Mouse (Mus musculus): Measurements from ENCODE around the gene Mgat4e.
A peak's percentile ranks its signal among the peaks of the same experiment; 100 is the strongest.

The Mgat4e gene

GRCm38 (mm10) chr1:134549632-134550132 lies at the start of gene Mgat4e:
Mgat4e (minus strand) TSS chr1:134549682.
- DNase-seq (ENCODE audit: low spot score), result no peak

GRCm38 (mm10) chr1:134597339-134598054 lies 48.0 kb upstream of the Mgat4e start:
- no peak for DNase-seq (ENCODE audit: low spot score)

DNA sequence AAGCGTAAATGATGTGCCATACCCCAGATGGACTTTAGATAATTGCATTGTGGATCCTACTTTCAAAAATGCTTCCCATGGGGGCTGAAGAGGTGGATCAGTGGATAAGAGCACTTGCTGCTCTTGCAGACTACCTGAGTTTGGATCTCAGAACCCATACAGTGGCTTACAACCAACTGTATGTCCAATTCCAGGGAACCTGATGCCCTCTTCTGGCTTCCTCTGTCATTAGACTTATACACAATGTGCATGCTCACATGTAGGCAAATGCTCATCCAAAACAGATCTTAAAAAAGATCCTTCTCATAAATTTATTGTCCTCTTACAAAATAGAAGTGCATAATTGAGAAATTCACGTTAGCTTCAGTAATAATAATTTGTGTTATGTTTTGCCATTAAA lies 42.3 kb upstream of the Mgat4e start:
- DNase-seq (ENCODE audit: low spot score), result no peak

DNA sequence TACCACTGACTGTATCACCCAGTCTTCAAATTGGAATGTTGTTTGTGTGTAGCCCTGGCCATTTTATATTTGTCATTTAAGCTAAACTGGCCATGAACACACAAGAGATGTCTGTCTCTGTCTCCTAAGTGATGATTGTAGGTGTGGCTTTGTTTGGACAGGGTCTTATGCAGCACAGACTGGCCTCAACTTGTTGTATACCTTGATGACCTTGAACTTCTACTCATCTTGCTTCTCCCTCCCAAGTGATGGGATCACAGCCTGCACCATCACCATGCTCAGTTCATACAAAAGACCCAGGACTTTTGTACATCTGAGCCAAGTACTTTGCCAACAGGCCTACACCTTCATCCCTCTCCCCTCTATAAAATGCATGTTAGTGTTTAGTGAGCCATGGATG lies 40.2 kb upstream of the Mgat4e start:
- no peak for DNase-seq (ENCODE audit: low spot score)

DNA sequence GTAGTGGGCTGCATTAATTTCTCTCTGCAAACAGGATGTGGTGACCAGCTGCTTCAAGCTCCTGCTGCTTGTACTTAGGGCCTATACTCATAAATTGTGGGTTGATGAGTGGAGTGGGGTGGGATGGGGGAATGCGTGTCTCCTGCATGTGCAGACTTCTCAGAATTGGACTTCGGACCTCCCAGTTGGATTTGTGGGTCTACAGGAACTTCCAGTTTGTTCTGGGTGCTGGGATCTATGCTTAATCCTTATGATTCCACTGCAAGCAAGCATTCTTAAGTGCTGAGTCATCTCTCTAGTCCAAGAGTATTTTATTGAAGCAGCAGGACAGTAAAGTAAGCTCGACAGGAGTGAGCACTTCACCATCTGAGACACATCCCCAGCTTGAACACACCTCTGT lies 34.1 kb upstream of the Mgat4e start:
- DNase-seq (ENCODE audit: low spot score), result no peak

- no peak for DNase-seq (ENCODE audit: low spot score)
Measured at GRCm38 (mm10) chr1:134580796-134581195, 31.3 kb upstream of the Mgat4e start.

- DNase-seq (ENCODE audit: low spot score), result no peak
Measured at GRCm38 (mm10) chr1:134577384-134578120, 28.1 kb upstream of the Mgat4e start.

- DNase-seq (ENCODE audit: low spot score), result no peak
Measured at GRCm38 (mm10) chr1:134573932-134574315, 24.4 kb upstream of the Mgat4e start.

GRCm38 (mm10) chr1:134573300-134573931 lies 23.9 kb upstream of the Mgat4e start:
- no peak for DNase-seq (ENCODE audit: low spot score)

DNA sequence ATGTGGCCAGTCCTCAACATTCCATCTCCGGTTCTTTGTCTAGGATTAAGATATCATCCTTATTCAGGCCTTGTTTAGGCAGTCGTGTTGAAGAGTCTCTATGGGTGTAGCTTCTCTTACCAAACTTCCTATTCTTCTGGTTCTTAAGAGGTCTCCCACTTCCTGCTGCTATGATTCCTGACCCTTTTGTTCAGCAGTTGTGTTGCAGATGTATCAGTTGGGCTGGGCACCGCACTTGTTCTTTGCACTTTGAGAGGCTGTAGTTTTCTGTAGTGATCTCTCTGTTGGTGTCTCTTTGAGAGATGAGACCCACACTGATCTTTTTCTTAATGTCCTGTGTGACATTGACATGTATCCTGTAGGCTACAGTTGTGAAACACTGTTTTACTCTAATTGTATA lies 21.1 kb upstream of the Mgat4e start:
- DNase-seq (ENCODE audit: low spot score), result no peak

DNA sequence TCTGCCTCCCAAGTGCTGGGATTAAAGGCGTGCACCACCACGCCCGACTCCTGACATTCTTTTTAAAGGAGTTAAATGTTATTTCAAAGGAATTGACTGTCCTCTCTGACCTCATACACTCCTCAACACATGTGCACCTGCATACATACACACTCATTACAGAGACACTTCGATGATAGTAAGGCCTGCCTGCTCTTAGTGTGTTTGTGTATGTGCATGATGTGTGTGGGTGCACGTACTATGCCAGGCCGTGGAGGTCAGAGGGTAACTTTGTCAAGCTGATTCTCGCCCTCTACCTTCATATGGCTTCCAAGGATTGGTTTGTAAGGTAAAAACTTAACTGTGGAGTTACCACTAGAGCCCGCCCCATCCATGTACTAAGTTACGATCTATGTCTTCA lies 20.7 kb upstream of the Mgat4e start:
- DNase-seq (ENCODE audit: low spot score), result no peak

DNA sequence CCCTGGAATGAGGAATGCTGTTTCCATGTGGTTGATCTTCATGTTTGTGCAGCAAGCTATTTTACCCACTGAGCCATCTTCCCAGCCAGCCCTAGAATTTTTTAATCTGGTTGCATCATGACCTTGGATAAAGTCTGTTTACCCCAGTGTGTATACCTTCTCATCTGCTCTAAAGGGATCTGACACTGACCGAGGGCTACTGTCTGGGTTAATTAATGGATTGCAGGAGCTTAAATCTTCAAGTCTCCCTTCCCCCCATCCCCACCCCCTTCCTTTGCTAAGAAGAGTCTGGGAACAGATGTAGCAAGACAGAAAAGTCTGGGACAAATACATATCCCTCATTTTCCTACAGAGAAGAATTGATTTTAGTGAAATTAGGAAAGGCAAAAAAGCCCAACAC lies 18.0 kb upstream of the Mgat4e start:
- DNase-seq (ENCODE audit: low spot score), result no peak

DNA sequence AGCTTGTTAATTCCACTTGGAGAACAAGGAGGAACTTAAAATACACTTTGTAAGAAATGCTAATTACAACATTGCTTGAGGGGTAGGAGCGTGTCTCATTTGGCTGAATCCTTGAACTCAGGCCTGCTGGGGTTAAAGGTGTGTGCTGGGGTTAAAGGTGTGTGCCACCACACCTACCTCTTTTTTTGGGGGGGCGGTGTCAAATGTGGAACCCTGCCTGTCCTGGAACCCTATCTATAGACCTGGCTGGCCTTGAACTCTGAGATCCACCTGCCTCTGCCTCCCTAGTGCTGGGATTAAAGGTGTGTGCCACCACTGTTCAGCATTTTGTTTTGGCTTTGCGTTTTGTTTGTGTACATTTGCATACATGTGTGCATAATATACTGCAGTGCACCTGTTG lies 14.2 kb upstream of the Mgat4e start:
- DNase-seq (ENCODE audit: low spot score), result no peak

- DNase-seq (ENCODE audit: low spot score), result peak; percentile 23
Measured at GRCm38 (mm10) chr1:134562457-134562856, 13.0 kb upstream of the Mgat4e start.

DNA sequence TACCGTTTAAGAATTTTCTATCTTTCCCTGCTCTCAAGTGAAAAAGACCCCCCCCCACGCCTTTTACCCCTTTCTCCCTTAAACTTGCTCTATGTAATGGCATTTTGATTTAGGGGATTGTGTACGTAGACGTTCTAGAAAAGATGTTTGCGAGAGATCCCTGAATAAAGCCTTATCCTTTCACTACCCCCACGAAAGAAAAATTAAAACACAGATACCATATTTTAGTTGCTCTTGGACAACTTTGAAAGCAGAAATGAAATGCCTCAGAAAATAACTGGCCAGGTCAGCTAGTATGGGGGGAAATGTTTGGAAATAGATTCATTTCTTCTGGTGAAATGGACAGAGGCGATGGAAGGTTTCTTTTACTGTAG lies 12.3 kb upstream of the Mgat4e start:
- DNase-seq (ENCODE audit: low spot score), result no peak

GRCm38 (mm10) chr1:134560801-134561769 lies 11.6 kb upstream of the Mgat4e start:
- DNase-seq (ENCODE audit: low spot score), result peak; percentile 57

- no peak for DNase-seq (ENCODE audit: low spot score)
Measured at GRCm38 (mm10) chr1:134560396-134560795, 10.9 kb upstream of the Mgat4e start.

DNA sequence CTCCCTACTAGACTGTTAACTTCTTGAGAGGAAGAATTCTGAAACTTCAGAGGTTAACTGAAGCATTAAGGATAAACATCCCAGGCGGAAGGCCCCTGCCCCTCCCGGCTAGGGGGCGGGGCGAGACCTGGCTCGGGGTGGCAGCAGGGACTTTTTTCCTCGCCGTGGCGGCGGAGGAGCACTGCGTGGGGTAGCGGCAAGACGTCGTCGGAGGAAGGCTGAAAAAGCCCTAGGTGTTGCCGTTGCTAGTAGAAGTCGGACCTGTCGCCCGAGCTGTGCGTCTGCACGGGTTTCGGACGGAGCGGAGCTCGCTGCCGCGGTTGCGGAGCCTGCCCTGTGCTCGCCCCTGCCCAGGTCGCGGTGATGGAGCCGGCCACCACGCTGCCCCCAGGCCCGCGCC lies 10.5 kb upstream of the Mgat4e start, which contains the start of gene Kdm5b:
TSS of gene Kdm5b (plus strand) at position 196 of the 400 bp plus-strand sequence.
- DNase-seq (ENCODE audit: low spot score), result peak; percentile 91

- DNase-seq (ENCODE audit: low spot score), result no peak
Measured at GRCm38 (mm10) chr1:134559226-134559625, 9.7 kb upstream of the Mgat4e start.

- no peak for DNase-seq (ENCODE audit: low spot score)
Measured at GRCm38 (mm10) chr1:134558511-134558910, 9.0 kb upstream of the Mgat4e start.

- peak; percentile 99 for DNase-seq (ENCODE audit: low spot score)
Measured at GRCm38 (mm10) chr1:134556671-134557218, 7.3 kb upstream of the Mgat4e start.

Measured in embryo, embryonic 10.5 days (tissue).